Mouse (Mus musculus) limb, embryonic 14.5 days (tissue): ENCODE results near the gene Ttc30a2. TPM values are rescaled to one million over a fixed set of nuclear protein-coding genes. Genes with fewer than 3 reads are reported as not detected.

Experiments used
- ATAC-seq: fragments of 200-750 bp; cut with Nextera tagmentation; 2 replicates; pipeline ENCODE4 v1.8.0; 2017; ENCODE audit warnings: low read depth, moderate number of reproducible peaks, moderate TSS enrichment; ENCODE audit not compliant: low FRiP score
- DNase-seq: peaks from one replicate; pipeline ENCODE4 v3.0.0-alpha.2; 2015; ENCODE audit warnings: low spot score
- H3K27ac ChIP-seq: fragments of 300-500 bp; sonication (generic); replicated peaks from 2 replicates; pipeline ENCODE4 v1.5.1; 2014; ENCODE audit warnings: low read depth, mild to moderate bottlenecking, low read length, moderate library complexity, mixed read lengths
- H3K27me3 ChIP-seq: fragments of 300-500 bp; sonication (generic); 2 replicates; pipeline ENCODE4 v1.6.1; 2014; ENCODE audit warnings: low read length, mixed read lengths; ENCODE audit not compliant: control insufficient read depth, insufficient read depth
- H3K36me3 ChIP-seq: fragments of 300-500 bp; sonication (generic); 2 replicates; pipeline ENCODE4 v1.6.1; 2014; ENCODE audit warnings: mild to moderate bottlenecking, low read length, moderate library complexity, mixed read lengths; ENCODE audit not compliant: control insufficient read depth, insufficient read depth
- H3K4me1 ChIP-seq: fragments of 300-500 bp; sonication (generic); 2 replicates; pipeline ENCODE4 v1.6.1; 2014; ENCODE audit warnings: antibody characterized with exemption, low read length, mixed read lengths; ENCODE audit not compliant: control insufficient read depth, insufficient read depth
- H3K4me2 ChIP-seq: fragments of 300-500 bp; sonication (generic); replicated peaks from 2 replicates; pipeline ENCODE4 v1.6.1; 2014; ENCODE audit warnings: low read depth, mild to moderate bottlenecking, low read length, moderate library complexity; ENCODE audit not compliant: severe bottlenecking
- H3K4me3 ChIP-seq: fragments of 300-500 bp; sonication (generic); replicated peaks from 2 replicates; pipeline ENCODE4 v1.5.1; 2014; ENCODE audit warnings: low read length
- H3K9ac ChIP-seq: fragments of 300-500 bp; sonication (generic); 2 replicates; pipeline ENCODE4 v1.6.1; 2014; ENCODE audit warnings: mild to moderate bottlenecking, low read depth, low read length, moderate library complexity; ENCODE audit not compliant: severe bottlenecking
- H3K9me3 ChIP-seq: fragments of 300-500 bp; sonication (generic); 2 replicates; pipeline ENCODE4 v1.6.1; 2016; ENCODE audit warnings: low read length; ENCODE audit not compliant: control insufficient read depth
- POLR2A ChIP-seq: fragments of 200-500 bp; IDR thresholded peaks from 2 replicates; pipeline ENCODE4 v1.8.0; 2012; ENCODE audit warnings: inconsistent platforms, mild to moderate bottlenecking, moderate library complexity, borderline replicate concordance; ENCODE audit not compliant: insufficient read depth, insufficient read length; ENCODE audit errors: extremely low read depth
- WGBS: fragments of 180-500 bp; shearing (Covaris S2); extraction: QIAGEN DNeasy Blood & Tissue Kit; methylation state at CpG from one replicate; pipeline ENCODE4 v1.1.7; 2014; 5-methylcytosine and 5-hydroxymethylcytosine counted together
- polyA plus RNA-seq, 2 experiments: library from polyadenylated mRNA; depleted of rRNA in 1 of 2; stranded (reverse) in 1 of 2; unstranded in 1 of 2; fragments of >200 nt; fragmentation: Nextera tagmentation in 1 of 2; extraction: Ambion mirVana in 1 of 2; gene quantifications; 2 replicates each; pipeline versions ENCODE4 v1.2.1 to v1.2.3; 2012 to 2014

The Ttc30a2 gene
- polyA plus RNA-seq, 2 experiments = 0.30 to 0.35 TPM

DNA sequence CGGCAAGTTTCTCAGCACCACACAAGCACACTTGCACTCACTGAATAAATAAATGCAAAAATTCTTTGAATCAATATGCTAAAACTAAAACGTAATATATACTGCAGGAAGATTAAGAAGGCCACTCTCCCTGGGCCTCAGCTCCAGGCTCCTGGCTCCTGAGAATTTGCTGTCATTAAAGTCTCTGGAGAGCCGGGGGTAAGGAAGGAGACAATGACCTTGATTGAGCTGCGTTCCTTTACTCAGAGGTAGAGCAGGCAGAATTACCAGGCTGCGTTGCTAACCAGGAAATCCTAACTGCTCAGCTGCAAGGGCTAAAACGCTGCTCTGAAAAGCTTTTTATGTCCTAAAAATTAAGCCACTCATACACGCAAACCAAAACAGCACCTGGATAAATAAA, 44.4 kb downstream of the Ttc30a2 start:
- peaks cover 7% of the 10 kb centered on the region; the same call in 1 of the 2 replicates for H3K4me1 ChIP-seq
- no peaks in the 10 kb centered on the region for H3K9me3 ChIP-seq
- peak; percentile 21 for DNase-seq
- no peak overlapping the region for H3K9ac ChIP-seq
- no peak overlapping the region for H3K4me2 ChIP-seq
- no peak for TF ChIP-seq POLR2A
- no peaks in the 10 kb centered on the region for H3K27me3 ChIP-seq
- peak overlapping the region; percentile 61 for H3K27ac ChIP-seq
- H3K4me3 ChIP-seq = no peak overlapping the region
- H3K36me3 ChIP-seq = 0 out of 2 replicates have a peak, but pooled peaks cover 2% of the 10 kb centered on the region
- ATAC-seq = no peak
- whole genome bisulfite sequencing = 27% methylated on average over 7 of the region's 7 CpGs

DNA sequence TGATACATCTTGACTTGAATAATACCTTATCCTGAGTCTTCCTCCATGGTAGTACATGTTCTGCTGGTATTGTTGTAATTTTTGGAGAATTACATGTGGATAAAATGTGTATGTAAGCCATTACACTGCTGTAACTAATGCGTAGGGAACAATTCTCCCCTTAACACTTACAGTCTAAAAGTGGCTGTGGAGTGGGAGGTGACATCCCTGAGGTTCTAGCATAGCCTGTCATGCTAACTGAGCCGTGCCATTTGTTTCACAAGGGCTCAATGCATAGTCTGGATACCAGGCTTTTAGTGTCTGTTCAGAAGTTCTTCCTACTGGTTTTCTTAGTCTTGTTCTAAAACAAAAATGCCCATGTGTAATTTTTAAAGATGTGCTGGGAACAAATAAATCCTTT, 47.0 kb downstream of the Ttc30a2 start:
- no peak overlapping the region for H3K27ac ChIP-seq
- peaks cover 13% of the 10 kb centered on the region for H3K36me3 ChIP-seq
- DNase-seq = no peak
- no peak overlapping the region for H3K9ac ChIP-seq
- H3K4me2 ChIP-seq = no peak overlapping the region
- ATAC-seq = no peak
- H3K4me3 ChIP-seq = no peak overlapping the region
- peaks cover 7% of the 10 kb centered on the region; the same call in 1 of the 2 replicates for H3K4me1 ChIP-seq
- no peak for TF ChIP-seq POLR2A
- no peaks in the 10 kb centered on the region for H3K27me3 ChIP-seq
- 83% methylated on average over 2 of the region's 2 CpGs for WGBS
- no peaks in the 10 kb centered on the region for H3K9me3 ChIP-seq

DNA sequence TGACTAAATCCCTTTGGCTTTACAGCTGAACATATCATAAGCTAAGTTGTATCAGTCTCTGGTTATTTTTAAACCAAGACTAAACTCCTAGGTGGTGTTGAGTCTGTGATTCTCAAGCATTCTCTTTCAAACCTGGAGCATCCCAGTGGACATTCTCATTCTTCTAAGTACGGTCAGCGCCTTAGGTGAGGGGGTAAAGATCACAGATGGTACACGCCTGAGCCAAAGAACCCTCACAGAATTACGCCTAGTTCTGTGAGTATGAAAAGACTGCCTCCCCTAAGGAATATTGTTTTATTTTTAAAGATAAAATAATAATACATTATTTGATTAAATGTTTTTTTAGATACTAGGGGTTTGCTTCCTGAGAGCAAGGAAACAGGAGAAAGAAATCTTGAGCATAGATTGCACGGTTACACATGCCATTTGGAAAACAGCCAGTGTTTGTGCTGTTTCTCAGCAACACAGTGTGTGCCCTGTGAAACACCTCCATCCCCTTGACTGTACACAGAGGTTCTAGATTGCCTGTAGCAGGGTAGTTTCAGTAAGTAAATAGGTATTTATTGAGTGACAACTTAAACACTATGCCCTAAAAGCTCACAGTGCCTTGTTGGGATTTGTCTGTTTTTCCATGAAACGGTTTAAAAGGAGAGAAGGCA, 48.1 kb downstream of the Ttc30a2 start:
- peaks cover 14% of the 10 kb centered on the region for H3K36me3 ChIP-seq
- 84% methylated on average over 6 of the region's 6 CpGs for WGBS
- peaks cover 7% of the 10 kb centered on the region; the same call in 1 of the 2 replicates for H3K4me1 ChIP-seq
- DNase-seq (no peak), ATAC-seq (no peak)
- no peak overlapping the region for H3K27ac ChIP-seq
- H3K27me3 ChIP-seq = no peaks in the 10 kb centered on the region
- no peaks in the 10 kb centered on the region for H3K9me3 ChIP-seq
- no peak overlapping the region for H3K9ac ChIP-seq
- no peak for TF ChIP-seq POLR2A
- H3K4me2 ChIP-seq = no peak overlapping the region
- no peak overlapping the region for H3K4me3 ChIP-seq

DNA sequence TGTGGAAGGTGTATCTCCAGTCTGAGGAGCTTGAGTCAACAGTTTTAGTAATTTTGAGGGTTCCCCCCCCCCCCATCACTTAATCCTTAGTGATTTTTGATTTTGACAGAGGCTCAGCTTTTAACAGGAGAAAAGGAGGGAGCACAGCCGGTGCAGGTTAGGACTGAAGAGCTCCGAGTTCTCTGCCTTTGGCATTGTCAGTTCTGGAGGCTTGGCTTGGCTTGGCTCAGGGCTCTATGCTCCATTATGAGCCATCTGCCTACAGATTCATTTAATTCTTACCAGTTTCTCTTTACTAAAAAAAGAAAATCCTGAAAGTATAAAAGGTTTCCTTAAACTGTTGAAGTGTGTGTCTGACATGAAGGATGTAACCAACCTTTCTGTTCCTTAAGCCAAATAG, 48.8 kb downstream of the Ttc30a2 start:
- ATAC-seq (no peak), DNase-seq (no peak)
- no peak for TF ChIP-seq POLR2A
- H3K27ac ChIP-seq = no peak overlapping the region
- H3K36me3 ChIP-seq = peaks cover 14% of the 10 kb centered on the region
- WGBS = 93% methylated on average over 2 of the region's 2 CpGs
- no peaks in the 10 kb centered on the region for H3K9me3 ChIP-seq
- H3K4me3 ChIP-seq = no peak overlapping the region
- peaks cover 7% of the 10 kb centered on the region; the same call in 1 of the 2 replicates for H3K4me1 ChIP-seq
- no peak overlapping the region for H3K9ac ChIP-seq
- H3K27me3 ChIP-seq = no peaks in the 10 kb centered on the region
- H3K4me2 ChIP-seq = no peak overlapping the region

DNA sequence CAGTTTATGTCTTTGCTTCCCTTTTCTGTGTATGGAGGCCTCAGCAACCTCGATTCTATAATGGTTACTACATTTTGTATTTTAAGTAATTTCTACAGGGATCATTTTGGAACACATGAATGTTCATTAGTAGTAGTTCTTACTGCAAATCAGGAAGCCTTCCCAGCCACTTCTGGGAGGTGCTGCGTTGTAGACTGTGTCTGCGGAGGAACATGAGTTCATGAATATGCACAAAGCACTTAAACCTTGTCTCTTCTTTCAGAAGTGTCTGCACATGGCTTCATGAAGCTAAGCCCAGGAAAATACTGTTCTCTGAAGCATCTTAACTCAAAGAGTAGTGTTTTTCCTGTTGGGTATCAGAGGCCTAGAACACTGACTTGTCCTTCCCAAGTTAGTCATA, 50.0 kb downstream of the Ttc30a2 start:
- ATAC-seq (no peak), DNase-seq (no peak)
- H3K27ac ChIP-seq = no peak overlapping the region
- H3K4me3 ChIP-seq = no peak overlapping the region
- no peaks in the 10 kb centered on the region for H3K27me3 ChIP-seq
- 0 out of 2 replicates have a peak, but pooled peaks cover 2% of the 10 kb centered on the region for H3K4me1 ChIP-seq
- no peak overlapping the region for H3K9ac ChIP-seq
- no peaks in the 10 kb centered on the region for H3K9me3 ChIP-seq
- WGBS = 89% methylated on average over 3 of the region's 3 CpGs
- TF ChIP-seq POLR2A = no peak
- no peak overlapping the region for H3K4me2 ChIP-seq
- H3K36me3 ChIP-seq = peaks cover 18% of the 10 kb centered on the region

DNA sequence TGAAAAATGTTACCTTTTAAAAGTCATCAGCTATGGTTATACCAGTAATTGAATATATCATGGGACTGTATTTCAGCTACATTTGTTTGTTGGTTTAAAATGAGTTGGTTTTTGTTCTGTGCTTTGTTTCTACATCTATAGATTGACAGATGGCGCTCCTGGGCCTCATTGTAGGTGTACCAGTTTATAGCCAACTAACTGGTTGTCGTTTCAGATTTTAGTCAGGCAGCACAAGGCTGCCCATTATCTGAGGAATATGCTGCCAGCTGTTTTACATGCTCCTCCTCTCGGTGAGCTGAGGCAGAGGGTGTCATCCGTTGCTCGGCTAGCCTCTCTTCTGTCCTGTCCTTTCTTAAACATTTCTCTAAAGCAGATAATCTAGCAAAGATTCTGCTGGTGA, 51.9 kb downstream of the Ttc30a2 start:
- Histone ChIP-seq H3K36me3 (peaks cover 18% of the 10 kb centered on the region), H3K9ac (no peak overlapping the region), H3K27ac (no peak overlapping the region), H3K4me1 (no peaks in the 10 kb centered on the region), H3K27me3 (no peaks in the 10 kb centered on the region), H3K9me3 (no peaks in the 10 kb centered on the region), H3K4me2 (no peak overlapping the region), H3K4me3 (no peak overlapping the region)
- DNase-seq = no peak
- TF ChIP-seq POLR2A = no peak
- WGBS = 69% methylated on average over 5 of the region's 5 CpGs
- no peak for ATAC-seq

Other genes starting within 250 kb of the Ttc30a2 start
- 17.0 and 18.0 TPM in 2 replicates for gene Agps, start 146.0 kb downstream of the Ttc30a2 start, polyA plus RNA-seq (2012; rRNA removed)
- 27.5 and 34.1 TPM in 2 replicates for gene Agps, start 146.0 kb downstream of the Ttc30a2 start, polyA plus RNA-seq (2014; fragmentation: Nextera tagmentation; extraction: Ambion mirVana)
- gene Ttc30b, start 39.6 kb downstream of the Ttc30a2 start, polyA plus RNA-seq (2012; rRNA removed) = 7.8 and 8.4 TPM in 2 replicates
- gene Ttc30b, start 39.6 kb downstream of the Ttc30a2 start, polyA plus RNA-seq (2014; fragmentation: Nextera tagmentation; extraction: Ambion mirVana) = 10.8 and 11.2 TPM in 2 replicates
- 6.9 TPM in 2 replicates for gene Ttc30a1, start 3.8 kb upstream of the Ttc30a2 start, polyA plus RNA-seq (2012; rRNA removed)
- gene Ttc30a1, start 3.8 kb upstream of the Ttc30a2 start, polyA plus RNA-seq (2014; fragmentation: Nextera tagmentation; extraction: Ambion mirVana) = 5.9 and 6.7 TPM in 2 replicates